Mouse (Mus musculus) CH12.LX (cell line): ENCODE measurements around the gene Scn3b.

ENCODE experiments used
- CHD2 ChIP-seq: IDR thresholded peaks from 2 replicates; pipeline ENCODE4 v1.6.1; 2011; ENCODE audit warnings: low read length, improper control_type of control experiment
- CTCF ChIP-seq, 2 experiments: IDR thresholded peaks in 1 of 2; conservative IDR thresholded peaks in 1 of 2; 2 replicates each; pipeline ENCODE4 v1.5.1; 2011 to 2012; ENCODE audit warnings: low read depth in 2 of 2, low read length in 2 of 2, improper control_type of control experiment in 1 of 2, inconsistent platforms in 1 of 2, mild to moderate bottlenecking in 1 of 2, moderate library complexity in 1 of 2
- MAX ChIP-seq: IDR thresholded peaks from 2 replicates; pipeline ENCODE4 v1.6.1; 2011; ENCODE audit warnings: low read length, improper control_type of control experiment
- SMC3 ChIP-seq: IDR thresholded peaks from 2 replicates; pipeline ENCODE4 v1.6.1; 2011; ENCODE audit warnings: low read depth, low read length, improper control_type of control experiment
- UBTF ChIP-seq: IDR thresholded peaks from 2 replicates; pipeline ENCODE4 v1.6.1; 2012; ENCODE audit warnings: low read depth, mild to moderate bottlenecking, inconsistent platforms, low read length, improper control_type of control experiment, moderate library complexity

DNA sequence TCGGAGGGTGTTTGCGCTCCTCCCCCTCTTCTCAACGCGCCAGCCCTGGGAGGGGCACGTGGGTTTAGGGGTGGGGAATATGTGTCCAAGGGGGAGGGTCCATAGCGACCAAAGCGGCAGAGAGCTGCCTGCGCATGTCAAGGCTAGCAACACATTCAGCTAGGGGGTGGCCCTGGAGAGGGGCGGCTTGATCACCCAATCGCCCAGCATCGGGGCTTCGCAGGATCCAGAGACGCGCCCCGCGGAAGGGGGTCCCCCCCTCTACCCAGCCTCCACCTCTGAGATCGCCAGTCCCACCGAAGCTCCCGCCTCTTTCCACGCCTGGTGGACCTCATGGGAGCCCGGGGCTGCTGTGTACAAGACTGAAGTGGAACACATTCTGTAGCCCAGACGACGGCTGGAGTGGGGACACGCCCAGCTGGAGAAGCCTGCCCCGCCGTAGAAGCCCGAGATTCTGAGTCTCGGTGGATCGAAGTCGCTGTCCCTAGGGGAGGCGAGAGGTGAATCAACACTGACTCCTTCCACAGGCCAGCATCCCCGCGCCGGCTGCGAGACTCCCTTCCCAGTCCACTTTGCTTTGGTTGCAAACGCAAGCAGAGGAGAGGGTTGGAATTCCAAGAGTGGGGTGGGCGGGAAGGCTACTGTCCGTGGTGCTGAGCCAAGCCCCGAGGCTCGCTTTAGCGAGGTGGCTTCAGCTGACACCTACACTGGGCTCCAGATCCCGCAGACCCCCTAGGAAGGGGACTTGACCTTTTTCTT is at the start of gene Scn3b:
- no peak for TF ChIP-seq SMC3
- TF ChIP-seq CHD2, result no peak
- TF ChIP-seq CTCF (conservative IDR thresholded peaks at IDR 0.05 in 1 of 2, IDR thresholded peaks at IDR 0.05 in 1 of 2; ENCODE audit: low read depth in 2 of 2, low read length in 2 of 2), result no peak
- TF ChIP-seq MAX, result no peak
- no peak for TF ChIP-seq UBTF
